Mouse (Mus musculus): ENCODE results near the gene Pphln1. TPM values are rescaled to one million over a fixed set of nuclear protein-coding genes. Genes with fewer than 3 reads are reported as not detected.

Pphln1 gene
- polyA plus RNA-seq, 1 experiment from 2014 or later: 17.7 TPM

DNA sequence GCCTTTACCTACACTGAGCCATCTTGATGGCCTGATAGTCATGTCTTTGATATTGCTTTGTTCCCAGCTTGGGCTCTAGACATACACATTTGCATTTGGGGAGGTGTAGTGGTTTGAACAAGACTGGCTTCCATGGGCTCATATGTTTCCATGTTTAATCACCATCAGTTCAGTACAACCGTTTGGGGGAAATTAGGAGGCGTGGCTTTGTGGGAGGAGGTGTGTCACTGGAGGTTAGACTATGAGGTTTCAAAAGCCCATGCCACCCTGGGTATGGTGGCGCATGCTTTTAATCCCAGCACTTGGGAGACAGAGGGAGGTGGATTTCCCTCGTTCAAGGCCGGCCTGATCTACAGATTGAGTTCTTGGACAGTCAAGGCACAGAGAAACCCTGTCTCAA, 22.5 kb upstream of the Pphln1 start:
- Histone ChIP-seq H3K4me1 (replicated peaks; ENCODE audit: control insufficient read depth, insufficient read depth, low read length) (no peaks in the 10 kb centered on the region), H3K9ac (ENCODE audit: low read depth, low read length) (no peak overlapping the region), H3K36me3 (ENCODE audit: control insufficient read depth, insufficient read depth) (no peaks in the 10 kb centered on the region), H3K27ac (ENCODE audit: low read depth, low read length) (no peak overlapping the region), H3K4me2 (replicated peaks; ENCODE audit: low read depth) (no peak overlapping the region), H3K9me3 (ENCODE audit: control insufficient read depth) (no peaks in the 10 kb centered on the region), H3K4me3 (ENCODE audit: low read depth, low read length) (no peak overlapping the region), H3K27me3 (replicated peaks; ENCODE audit: control insufficient read depth, insufficient read depth, low read length) (no peaks in the 10 kb centered on the region)
- WGBS: 94% methylated on average over 5 of the region's 5 CpGs
- no peak for TF ChIP-seq CTCF (IDR thresholded peaks at IDR 0.05; ENCODE audit: low read depth)
- no peak for ATAC-seq

- Histone ChIP-seq H3K4me1 (replicated peaks; ENCODE audit: control insufficient read depth, insufficient read depth, low read length) (no peaks in the 10 kb centered on the region), H3K4me2 (replicated peaks; ENCODE audit: low read depth) (no peak overlapping the region), H3K27ac (ENCODE audit: low read depth, low read length) (no peak overlapping the region), H3K27me3 (replicated peaks; ENCODE audit: control insufficient read depth, insufficient read depth, low read length) (no peaks in the 10 kb centered on the region), H3K36me3 (ENCODE audit: control insufficient read depth, insufficient read depth) (no peaks in the 10 kb centered on the region), H3K9ac (ENCODE audit: low read depth, low read length) (no peak overlapping the region), H3K4me3 (ENCODE audit: low read depth, low read length) (no peak overlapping the region), H3K9me3 (ENCODE audit: control insufficient read depth) (no peaks in the 10 kb centered on the region)
- peak; percentile 65 for TF ChIP-seq CTCF (IDR thresholded peaks at IDR 0.05; ENCODE audit: low read depth)
- WGBS: 76% methylated on average over 3 of the region's 3 CpGs
- ATAC-seq: no peak
Measured at GRCm38 (mm10) chr15:93379177-93379576, 19.0 kb upstream of the Pphln1 start.

GRCm38 (mm10) chr15:93381337-93381736, 16.8 kb upstream of the Pphln1 start:
- 53% methylated on average over 5 of the region's 5 CpGs for WGBS
- Histone ChIP-seq H3K27ac (ENCODE audit: low read depth, low read length) (no peak overlapping the region), H3K4me3 (ENCODE audit: low read depth, low read length) (no peak overlapping the region), H3K4me2 (replicated peaks; ENCODE audit: low read depth) (no peak overlapping the region), H3K4me1 (replicated peaks; ENCODE audit: control insufficient read depth, insufficient read depth, low read length) (no peaks in the 10 kb centered on the region), H3K9me3 (ENCODE audit: control insufficient read depth) (no peaks in the 10 kb centered on the region), H3K9ac (ENCODE audit: low read depth, low read length) (no peak overlapping the region), H3K36me3 (ENCODE audit: control insufficient read depth, insufficient read depth) (peaks cover 4% of the 10 kb centered on the region), H3K27me3 (replicated peaks; ENCODE audit: control insufficient read depth, insufficient read depth, low read length) (no peaks in the 10 kb centered on the region)
- no peak for TF ChIP-seq CTCF (IDR thresholded peaks at IDR 0.05; ENCODE audit: low read depth)
- ATAC-seq: no peak

GRCm38 (mm10) chr15:93397269-93397668, 881 bp upstream of the Pphln1 start:
- no peak overlapping the region for H3K27ac ChIP-seq (ENCODE audit: low read depth, low read length)
- ATAC-seq: no peak
- peaks cover 20% of the 10 kb centered on the region; the same call in 1 of the 2 replicates for H3K36me3 ChIP-seq (ENCODE audit: control insufficient read depth, insufficient read depth)
- H3K9me3 ChIP-seq (ENCODE audit: control insufficient read depth): no peaks in the 10 kb centered on the region
- peak overlapping the region; percentile 79 for H3K4me2 ChIP-seq (replicated peaks; ENCODE audit: low read depth)
- no peaks in the 10 kb centered on the region for H3K27me3 ChIP-seq (replicated peaks; ENCODE audit: control insufficient read depth, insufficient read depth, low read length)
- peak overlapping the region; percentile 98 for H3K4me3 ChIP-seq (ENCODE audit: low read depth, low read length)
- H3K9ac ChIP-seq (ENCODE audit: low read depth, low read length): peak overlapping the region; percentile 98
- no peak for TF ChIP-seq CTCF (IDR thresholded peaks at IDR 0.05; ENCODE audit: low read depth)
- 2% methylated on average over 11 of the region's 11 CpGs for WGBS
- H3K4me1 ChIP-seq (replicated peaks; ENCODE audit: control insufficient read depth, insufficient read depth, low read length): no peaks in the 10 kb centered on the region

DNA sequence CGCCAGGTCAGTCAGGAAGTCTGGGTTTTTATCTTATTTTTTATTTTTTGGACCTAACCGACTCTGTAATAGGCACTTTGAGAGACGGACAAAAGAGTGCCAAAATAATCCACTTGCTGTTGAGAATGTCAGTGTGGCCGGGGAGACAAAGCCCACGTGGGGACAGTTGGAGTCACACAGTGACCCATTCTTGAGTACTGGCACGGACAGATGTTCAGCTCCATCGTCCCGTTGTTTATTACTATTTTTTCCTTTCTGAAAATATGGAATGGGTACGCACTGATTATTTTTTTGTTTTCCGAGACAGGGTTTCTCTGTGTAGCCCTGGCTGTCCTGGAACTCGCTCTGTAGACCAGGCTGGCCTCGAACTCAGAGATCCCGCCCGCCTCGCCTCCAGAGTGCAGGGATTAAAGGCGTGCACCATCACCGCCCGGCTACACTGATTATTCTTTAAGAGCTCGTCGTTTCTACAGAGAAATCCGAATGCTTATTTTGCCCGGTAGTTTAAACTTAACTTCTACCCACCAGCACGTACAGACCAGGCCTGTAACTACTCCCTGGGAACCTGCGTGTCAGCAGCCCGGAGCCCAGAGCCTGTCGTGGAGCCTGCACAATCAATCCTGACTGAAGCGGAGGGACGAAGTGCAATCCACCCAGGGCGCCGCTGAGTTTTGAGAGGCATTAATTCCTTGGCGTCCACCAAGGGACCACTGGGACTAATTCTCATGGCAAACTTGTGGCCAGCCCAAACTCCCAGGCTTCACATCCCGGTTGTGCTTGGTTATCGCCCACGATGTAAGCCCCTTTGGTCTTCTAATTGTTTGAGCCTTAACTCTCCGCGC, 770 bp downstream of the Pphln1 start:
- 5% methylated on average over 36 of the region's 36 CpGs for WGBS
- no peak for TF ChIP-seq CTCF (IDR thresholded peaks at IDR 0.05; ENCODE audit: low read depth)

GRCm38 (mm10) chr15:93401446-93401845, 3.3 kb downstream of the Pphln1 start:
- Histone ChIP-seq H3K4me1 (replicated peaks; ENCODE audit: control insufficient read depth, insufficient read depth, low read length) (no peaks in the 10 kb centered on the region), H3K36me3 (ENCODE audit: control insufficient read depth, insufficient read depth) (no peaks in the 10 kb centered on the region), H3K27ac (ENCODE audit: low read depth, low read length) (no peak overlapping the region), H3K4me2 (replicated peaks; ENCODE audit: low read depth) (no peak overlapping the region), H3K9me3 (ENCODE audit: control insufficient read depth) (no peaks in the 10 kb centered on the region), H3K4me3 (ENCODE audit: low read depth, low read length) (no peak overlapping the region), H3K27me3 (replicated peaks; ENCODE audit: control insufficient read depth, insufficient read depth, low read length) (no peaks in the 10 kb centered on the region), H3K9ac (ENCODE audit: low read depth, low read length) (no peak overlapping the region)
- ATAC-seq: no peak
- 60% methylated on average over 4 of the region's 4 CpGs for WGBS
- TF ChIP-seq CTCF (IDR thresholded peaks at IDR 0.05; ENCODE audit: low read depth): no peak

More for the DNA sequence above, 770 bp downstream of the Pphln1 start:
- Histone ChIP-seq H3K4me2 (replicated peaks; ENCODE audit: low read depth) (peak overlapping the region; percentile 79), H3K27me3 (replicated peaks; ENCODE audit: control insufficient read depth, insufficient read depth, low read length) (no peaks in the 10 kb centered on the region), H3K4me3 (ENCODE audit: low read depth, low read length) (peak overlapping the region; percentile 98), H3K36me3 (ENCODE audit: control insufficient read depth, insufficient read depth) (peaks cover 8% of the 10 kb centered on the region; the same call in 1 of the 2 replicates), H3K9me3 (ENCODE audit: control insufficient read depth) (no peaks in the 10 kb centered on the region), H3K9ac (ENCODE audit: low read depth, low read length) (peak overlapping the region; percentile 98), H3K27ac (ENCODE audit: low read depth, low read length) (peak overlapping the region; percentile 84), H3K4me1 (replicated peaks; ENCODE audit: control insufficient read depth, insufficient read depth, low read length) (no peaks in the 10 kb centered on the region)
- 0 out of 2 replicates have a peak, but pooled peaks have one; percentile 9 for ATAC-seq
